Mouse (Mus musculus): ENCODE measurements around the gene Ripply2.
A peak's percentile ranks its signal among the peaks of the same experiment; 100 is the strongest.

DNA sequence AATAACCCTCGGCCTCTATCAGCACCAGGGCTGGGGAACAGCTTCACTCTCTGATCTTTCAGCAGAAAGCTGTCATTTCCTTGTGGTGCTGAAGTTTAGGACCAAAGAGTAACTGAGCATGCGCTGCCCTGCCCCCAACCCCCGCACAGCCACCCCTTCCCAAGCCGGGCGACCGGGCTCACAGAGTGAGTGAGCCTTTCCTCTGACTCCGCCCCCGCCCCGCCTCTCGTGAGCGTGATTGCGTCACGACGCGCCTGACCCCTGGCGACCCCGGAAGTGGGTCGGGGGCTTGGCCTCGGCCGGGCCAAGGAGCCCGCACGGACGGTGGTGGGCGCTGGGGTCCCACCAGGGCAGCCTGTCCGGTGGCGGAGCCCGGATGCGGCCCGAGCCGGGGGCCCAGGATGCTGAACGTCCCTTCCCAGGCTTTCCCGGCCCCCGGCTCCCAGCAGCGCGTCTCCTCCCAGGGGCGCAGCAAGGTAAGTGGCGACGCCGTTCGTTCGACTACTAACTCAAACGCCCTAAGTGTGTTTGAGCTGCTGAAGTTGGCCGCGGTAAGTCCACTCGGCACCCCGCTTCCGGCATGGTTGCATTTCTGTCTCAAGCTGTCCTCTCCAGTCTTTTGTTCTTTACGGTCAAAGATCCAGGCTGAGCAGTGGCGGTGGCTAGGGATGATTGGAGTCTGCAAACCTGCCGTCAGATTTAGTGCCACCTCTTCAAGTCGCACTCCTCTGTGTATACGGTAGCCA, 6.6 kb downstream of the Ripply2 start, which contains the start of gene Cyb5r4:
- no peak for TF ChIP-seq CTCF (IDR thresholded peaks at IDR 0.05; ENCODE audit: insufficient read depth, low read length)
- peak; percentile 58; the same call in 1 of the 2 replicates for TF ChIP-seq POLR2A (IDR thresholded peaks at IDR 0.05; ENCODE audit: borderline replicate concordance, extremely low read depth, low read depth, low read length)

Data from lung, adult 2 months (tissue).